Mouse (Mus musculus) thymus, adult 2 months (tissue): ENCODE measurements at regions not wholly inside any gene's neighbourhood (a gene's known extent, or its start where the extent isn't known, plus 50 kb on each side); places are given as distances from the start of the nearest gene placed in this dataset.

Source experiments
- DNase-seq: peaks from one replicate; pipeline ENCODE4 v3.0.0; 2021
- H3K27ac ChIP-seq: fragments of 200-500 bp; 2 replicates; pipeline ENCODE4 v1.5.1; 2012; ENCODE audit warnings: low read length, control low read depth; ENCODE audit not compliant: control insufficient read depth, insufficient read depth
- H3K27me3 ChIP-seq: fragments of 200-500 bp; 2 replicates; pipeline ENCODE4 v1.6.1; 2012; ENCODE audit warnings: mild to moderate bottlenecking, low read length, moderate library complexity, mixed read lengths; ENCODE audit not compliant: control insufficient read depth, insufficient read depth
- H3K36me3 ChIP-seq: fragments of 200-500 bp; 2 replicates; pipeline ENCODE4 v1.6.1; 2012; ENCODE audit warnings: mild to moderate bottlenecking, low read length, moderate library complexity; ENCODE audit not compliant: control insufficient read depth, insufficient read depth
- H3K4me1 ChIP-seq: fragments of 200-500 bp; replicated peaks from 2 replicates; pipeline ENCODE4 v1.6.1; 2012; ENCODE audit warnings: low read length; ENCODE audit not compliant: control insufficient read depth, insufficient read depth
- H3K4me3 ChIP-seq: fragments of 200-500 bp; 2 replicates; pipeline ENCODE4 v1.5.1; 2012; ENCODE audit warnings: mild to moderate bottlenecking, low read length, control low read depth, moderate library complexity; ENCODE audit not compliant: control insufficient read depth, insufficient read depth
- CTCF ChIP-seq: fragments of 200-500 bp; IDR thresholded peaks from 2 replicates; pipeline ENCODE4 v1.5.1; 2012; ENCODE audit warnings: mild to moderate bottlenecking, control low read depth, low read length, moderate library complexity, borderline replicate concordance; ENCODE audit not compliant: control insufficient read depth, poor library complexity, insufficient read depth; ENCODE audit errors: extremely low read depth
- POLR2A ChIP-seq: fragments of 200-500 bp; IDR thresholded peaks from 2 replicates; pipeline ENCODE4 v1.6.1; 2012; ENCODE audit warnings: mild to moderate bottlenecking, low read length, control low read depth, moderate library complexity; ENCODE audit not compliant: control insufficient read depth, poor library complexity, insufficient read depth; ENCODE audit errors: extremely low read depth
- WGBS: fragments of 180-500 bp; shearing (Covaris S2); methylation state at CpG from one replicate; pipeline ENCODE4 v1.1.7; 2018; 5-methylcytosine and 5-hydroxymethylcytosine counted together

GRCm38 (mm10) chr13:30036071-30036470, 50.2 kb upstream of the E2f3 start:
- Histone ChIP-seq H3K4me3 (no peak overlapping the region), H3K27me3 (no peaks in the 10 kb centered on the region), H3K27ac (no peak overlapping the region), H3K36me3 (no peaks in the 10 kb centered on the region), H3K4me1 (peaks cover 3% of the 10 kb centered on the region)
- DNase-seq = no peak
- TF ChIP-seq CTCF (no peak), POLR2A (no peak)
- 98% methylated on average over 3 of the region's 3 CpGs for WGBS
